Mouse (Mus musculus) c-Kit-negative CD71-positive TER-119-positive erythroid progenitor cells, embryonic 14.5 days (primary cell): ENCODE data around the gene Vmn1r151.
"Not testable (repeated sequence)": the region's sequence is repeated elsewhere in the genome, so short reads cannot be mapped to it uniquely, and the experiment has no call there.

Experiments used
- DNase-seq: peaks from one replicate; pipeline ENCODE4 v3.0.0-alpha.2; 2013; ENCODE audit warnings: low read depth, low spot score

The Vmn1r151 gene

GRCm38 (mm10) chr7:22499578-22499977 is at the start of gene Vmn1r151:
Gene Vmn1r151, minus strand, starts transcription at chr7:22499678.
- DNase-seq, result not testable (repeated sequence)

- DNase-seq, result not testable (repeated sequence)
Observed at GRCm38 (mm10) chr7:22534787-22535186, 35.3 kb upstream of the Vmn1r151 start, which contains the start of gene Gm8677. Gene Gm8677, minus strand, starts transcription at chr7:22534887.

GRCm38 (mm10) chr7:22522667-22523066 is 23.2 kb upstream of the Vmn1r151 start, which contains the start of gene Vmn1r152:
Gene Vmn1r152, plus strand, starts transcription at chr7:22522967.
- DNase-seq, result not testable (repeated sequence)

GRCm38 (mm10) chr7:22463975-22464374 is 35.5 kb downstream of the Vmn1r151 start, which contains the start of gene Gm10665:
Gene Gm10665, minus strand, starts transcription at chr7:22464075.
- not testable (repeated sequence) for DNase-seq
